Mouse (Mus musculus): ENCODE results near the gene Kremen1. TPM values are rescaled to one million over a fixed set of nuclear protein-coding genes. Genes with fewer than 3 reads are reported as not detected.
A peak's percentile ranks its signal among the peaks of the same experiment; 100 is the strongest.

Gene Kremen1
- total and polyA plus RNA-seq, 2 experiments from 2014 or later: 28.5 to 90.2 TPM

DNA sequence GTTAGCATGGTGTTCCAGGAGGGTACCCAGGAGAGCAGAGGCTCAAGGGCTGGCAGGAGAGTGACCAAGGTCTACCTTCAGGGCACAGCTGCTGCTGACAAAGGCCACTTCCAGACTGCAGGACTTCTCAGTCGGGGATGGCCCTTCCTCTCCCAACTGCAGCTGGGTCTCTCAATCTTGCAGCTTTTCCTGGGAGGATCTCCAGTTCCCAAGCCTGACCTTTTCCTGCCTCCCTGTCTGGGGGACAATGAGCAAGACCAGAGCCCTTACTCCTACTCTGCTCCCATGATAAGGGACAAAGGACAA, 67.8 kb downstream of the Kremen1 start:
- Histone ChIP-seq H3K4me2 (ENCODE audit: low read depth, low read length) (no peak overlapping the region), H3K27me3 (ENCODE audit: control insufficient read depth, insufficient read depth, low read length) (no peaks in the 10 kb centered on the region), H3K27ac (ENCODE audit: low read depth) (peak overlapping the region; percentile 46), H3K9me3 (replicated peaks; ENCODE audit: control insufficient read depth, low read length) (no peaks in the 10 kb centered on the region), H3K4me1 (ENCODE audit: control insufficient read depth, insufficient read depth) (peaks cover 24% of the 10 kb centered on the region), H3K4me3 (ENCODE audit: low read depth, low read length) (no peak overlapping the region), H3K36me3 (replicated peaks; ENCODE audit: control insufficient read depth, insufficient read depth, low read length) (peaks cover 35% of the 10 kb centered on the region), H3K9ac (replicated peaks; ENCODE audit: low read depth, low read length) (no peak overlapping the region)
- WGBS: 23% methylated on average over 1 of the region's 1 CpGs
- peak; percentile 42 for DNase-seq (ENCODE audit: low spot score)
- ATAC-seq (ENCODE audit: insufficient read depth, low read depth): peak; percentile 37; the same call in 1 of the 2 replicates
- TF ChIP-seq CTCF (IDR thresholded peaks at IDR 0.05; ENCODE audit: low read depth) (no peak), EP300 (IDR thresholded peaks at IDR 0.05; ENCODE audit: low read depth) (no peak)

DNA sequence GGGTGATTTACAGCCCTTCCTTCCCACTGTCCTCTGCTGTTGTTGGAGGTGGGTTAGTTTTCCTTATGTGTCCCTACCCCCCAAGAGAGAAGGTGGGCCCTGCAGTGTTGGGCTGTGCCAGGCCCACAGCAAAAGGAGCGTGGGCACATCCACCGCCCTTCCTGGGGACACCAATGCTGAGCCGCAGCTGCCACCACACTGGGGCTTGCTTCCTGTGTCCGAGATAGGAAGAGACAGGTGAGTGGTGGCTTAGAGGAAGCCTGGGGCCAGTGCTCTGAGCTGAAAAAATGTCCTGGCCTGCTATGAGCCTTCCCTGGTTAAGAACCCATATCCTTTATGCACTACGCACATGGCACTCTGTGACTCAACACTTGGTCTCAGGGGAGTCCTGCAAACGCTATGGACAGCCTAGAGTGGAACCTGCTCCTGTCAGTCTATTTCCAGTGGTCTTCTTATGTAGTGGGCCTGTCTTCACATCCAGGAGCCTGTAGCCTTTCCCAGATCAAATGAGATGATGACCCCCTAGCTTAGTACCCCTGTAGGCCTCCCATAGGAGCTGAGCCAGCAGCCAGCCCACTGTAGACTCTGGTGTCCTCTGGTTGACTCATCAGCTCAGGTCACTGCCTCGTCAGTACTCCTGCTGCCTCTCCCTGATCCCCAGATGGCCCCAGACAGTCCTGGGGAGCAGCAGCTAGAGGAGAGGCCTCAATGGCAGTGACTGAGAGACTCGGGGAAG, 68.3 kb downstream of the Kremen1 start:
- ATAC-seq (ENCODE audit: insufficient read depth, low read depth): no peak
- no peak for DNase-seq (ENCODE audit: low spot score)
- H3K9ac ChIP-seq (replicated peaks; ENCODE audit: low read depth, low read length): no peak overlapping the region
- peak overlapping the region; percentile 46 for H3K27ac ChIP-seq (ENCODE audit: low read depth)
- no peak for TF ChIP-seq EP300 (IDR thresholded peaks at IDR 0.05; ENCODE audit: low read depth)
- no peak for TF ChIP-seq CTCF (IDR thresholded peaks at IDR 0.05; ENCODE audit: low read depth)
- peaks cover 29% of the 10 kb centered on the region for H3K36me3 ChIP-seq (replicated peaks; ENCODE audit: control insufficient read depth, insufficient read depth, low read length)
- H3K27me3 ChIP-seq (ENCODE audit: control insufficient read depth, insufficient read depth, low read length): no peaks in the 10 kb centered on the region
- WGBS: 71% methylated on average over 8 of the region's 8 CpGs
- H3K4me3 ChIP-seq (ENCODE audit: low read depth, low read length): no peak overlapping the region
- no peak overlapping the region for H3K4me2 ChIP-seq (ENCODE audit: low read depth, low read length)
- H3K9me3 ChIP-seq (replicated peaks; ENCODE audit: control insufficient read depth, low read length): no peaks in the 10 kb centered on the region
- H3K4me1 ChIP-seq (ENCODE audit: control insufficient read depth, insufficient read depth): peaks cover 24% of the 10 kb centered on the region

GRCm38 (mm10) chr11:5192084-5192516, 69.3 kb downstream of the Kremen1 start:
- H3K4me3 ChIP-seq (ENCODE audit: low read depth, low read length): no peak overlapping the region
- no peak overlapping the region for H3K4me2 ChIP-seq (ENCODE audit: low read depth, low read length)
- peak; percentile 51 for ATAC-seq (ENCODE audit: insufficient read depth, low read depth)
- H3K9me3 ChIP-seq (replicated peaks; ENCODE audit: control insufficient read depth, low read length): no peaks in the 10 kb centered on the region
- no peak for DNase-seq (ENCODE audit: low spot score)
- H3K9ac ChIP-seq (replicated peaks; ENCODE audit: low read depth, low read length): no peak overlapping the region
- H3K27ac ChIP-seq (ENCODE audit: low read depth): peak overlapping the region; percentile 16; the same call in 1 of the 2 replicates
- no peaks in the 10 kb centered on the region for H3K27me3 ChIP-seq (ENCODE audit: control insufficient read depth, insufficient read depth, low read length)
- peaks cover 25% of the 10 kb centered on the region for H3K36me3 ChIP-seq (replicated peaks; ENCODE audit: control insufficient read depth, insufficient read depth, low read length)
- TF ChIP-seq CTCF (IDR thresholded peaks at IDR 0.05; ENCODE audit: low read depth) (no peak), EP300 (IDR thresholded peaks at IDR 0.05; ENCODE audit: low read depth) (no peak)
- H3K4me1 ChIP-seq (ENCODE audit: control insufficient read depth, insufficient read depth): peaks cover 24% of the 10 kb centered on the region
- WGBS: 34% methylated on average over 9 of the region's 9 CpGs

DNA sequence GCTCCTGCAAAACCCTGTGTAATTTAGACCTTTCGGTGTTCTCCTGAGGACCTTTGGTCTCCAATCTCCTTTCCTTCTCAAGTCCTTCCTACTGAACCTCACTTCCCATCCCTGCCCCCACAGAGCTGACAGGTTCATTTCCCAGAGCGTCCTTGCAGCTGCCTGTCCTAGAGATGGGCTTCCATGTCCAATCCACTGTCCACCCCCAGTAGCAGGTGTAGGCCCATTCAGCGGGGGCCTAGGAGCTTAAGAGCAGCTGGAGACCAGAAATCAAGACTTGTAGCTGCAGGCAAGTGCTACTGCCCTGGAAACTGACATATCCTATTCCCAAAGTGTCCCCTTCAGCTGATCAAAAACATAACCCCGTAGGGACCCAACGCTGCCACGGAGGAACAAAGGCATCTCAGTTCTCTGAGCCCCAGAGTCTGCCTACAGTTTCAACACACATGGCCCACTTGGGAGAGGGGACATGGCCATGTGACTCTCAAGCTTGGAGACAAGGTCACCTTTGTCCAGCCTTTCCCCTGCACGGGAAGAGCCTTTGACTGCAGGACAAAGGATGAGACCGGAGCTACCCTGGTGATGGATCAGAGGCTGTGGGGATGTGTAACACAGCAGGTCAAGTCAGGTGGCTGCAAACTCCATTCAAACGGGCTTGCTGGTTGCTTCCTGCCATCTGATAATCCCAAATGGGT, 72.0 kb downstream of the Kremen1 start:
- Histone ChIP-seq H3K9ac (replicated peaks; ENCODE audit: low read depth, low read length) (no peak overlapping the region), H3K4me2 (ENCODE audit: low read depth, low read length) (no peak overlapping the region), H3K9me3 (replicated peaks; ENCODE audit: control insufficient read depth, low read length) (no peaks in the 10 kb centered on the region), H3K4me1 (ENCODE audit: control insufficient read depth, insufficient read depth) (peaks cover 24% of the 10 kb centered on the region), H3K27me3 (ENCODE audit: control insufficient read depth, insufficient read depth, low read length) (no peaks in the 10 kb centered on the region), H3K36me3 (replicated peaks; ENCODE audit: control insufficient read depth, insufficient read depth, low read length) (peaks cover 6% of the 10 kb centered on the region; the same call in 1 of the 2 replicates), H3K4me3 (ENCODE audit: low read depth, low read length) (no peak overlapping the region), H3K27ac (ENCODE audit: low read depth) (no peak overlapping the region)
- WGBS: 54% methylated on average over 9 of the region's 9 CpGs
- DNase-seq (ENCODE audit: low spot score) (peak; percentile 41), ATAC-seq (ENCODE audit: insufficient read depth, low read depth) (peak; percentile 40; the same call in 1 of the 2 replicates)
- TF ChIP-seq CTCF (IDR thresholded peaks at IDR 0.05; ENCODE audit: low read depth) (no peak), EP300 (IDR thresholded peaks at IDR 0.05; ENCODE audit: low read depth) (no peak)

DNA sequence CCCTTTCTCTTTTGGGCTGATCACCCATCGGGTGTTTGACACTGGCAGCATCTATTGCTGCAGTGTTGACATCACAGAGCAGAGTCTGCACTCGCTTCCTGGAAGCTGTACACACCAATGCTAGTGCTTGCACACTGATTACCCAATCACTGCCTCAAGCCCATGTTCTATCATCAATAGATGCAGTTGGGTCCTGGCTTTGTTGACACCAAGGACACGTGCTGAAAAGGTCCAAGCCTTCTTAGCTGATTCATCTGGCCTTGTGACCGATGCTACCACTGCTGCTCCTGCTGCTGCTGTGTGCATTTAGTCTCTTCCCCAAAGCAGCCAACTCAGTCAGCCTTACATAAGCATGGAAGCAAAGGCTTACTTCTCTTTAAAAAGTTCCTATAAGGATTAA, 73.2 kb downstream of the Kremen1 start:
- H3K4me2 ChIP-seq (ENCODE audit: low read depth, low read length): no peak overlapping the region
- no peak for TF ChIP-seq CTCF (IDR thresholded peaks at IDR 0.05; ENCODE audit: low read depth)
- no peak for TF ChIP-seq EP300 (IDR thresholded peaks at IDR 0.05; ENCODE audit: low read depth)
- H3K27me3 ChIP-seq (ENCODE audit: control insufficient read depth, insufficient read depth, low read length): no peaks in the 10 kb centered on the region
- H3K4me1 ChIP-seq (ENCODE audit: control insufficient read depth, insufficient read depth): peaks cover 23% of the 10 kb centered on the region
- H3K4me3 ChIP-seq (ENCODE audit: low read depth, low read length): no peak overlapping the region
- H3K9me3 ChIP-seq (replicated peaks; ENCODE audit: control insufficient read depth, low read length): no peaks in the 10 kb centered on the region
- H3K27ac ChIP-seq (ENCODE audit: low read depth): no peak overlapping the region
- 83% methylated on average over 4 of the region's 4 CpGs for WGBS
- 0 out of 2 replicates have a peak, but pooled peaks cover 4% of the 10 kb centered on the region for H3K36me3 ChIP-seq (replicated peaks; ENCODE audit: control insufficient read depth, insufficient read depth, low read length)
- DNase-seq (ENCODE audit: low spot score) (no peak), ATAC-seq (ENCODE audit: insufficient read depth, low read depth) (no peak)
- H3K9ac ChIP-seq (replicated peaks; ENCODE audit: low read depth, low read length): no peak overlapping the region

All from heart, postnatal 0 days (tissue).